Mouse (Mus musculus): ENCODE data around the gene Acan.

- TF ChIP-seq CTCF (IDR thresholded peaks at IDR 0.05), result no peak
- TF ChIP-seq EP300 (IDR thresholded peaks at IDR 0.05), result no peak
These were observed 828 bp downstream of the Acan start for GRCm38 (mm10) chr7:79054111-79054510.

Data from lung, postnatal 0 days (tissue).